Mouse (Mus musculus): ENCODE data around the gene Frmpd1. TPM values are rescaled to one million over a fixed set of nuclear protein-coding genes. Genes with fewer than 3 reads are reported as not detected.

The Frmpd1 gene
- polyA plus RNA-seq, 1 experiment: 7.9 TPM

DNA sequence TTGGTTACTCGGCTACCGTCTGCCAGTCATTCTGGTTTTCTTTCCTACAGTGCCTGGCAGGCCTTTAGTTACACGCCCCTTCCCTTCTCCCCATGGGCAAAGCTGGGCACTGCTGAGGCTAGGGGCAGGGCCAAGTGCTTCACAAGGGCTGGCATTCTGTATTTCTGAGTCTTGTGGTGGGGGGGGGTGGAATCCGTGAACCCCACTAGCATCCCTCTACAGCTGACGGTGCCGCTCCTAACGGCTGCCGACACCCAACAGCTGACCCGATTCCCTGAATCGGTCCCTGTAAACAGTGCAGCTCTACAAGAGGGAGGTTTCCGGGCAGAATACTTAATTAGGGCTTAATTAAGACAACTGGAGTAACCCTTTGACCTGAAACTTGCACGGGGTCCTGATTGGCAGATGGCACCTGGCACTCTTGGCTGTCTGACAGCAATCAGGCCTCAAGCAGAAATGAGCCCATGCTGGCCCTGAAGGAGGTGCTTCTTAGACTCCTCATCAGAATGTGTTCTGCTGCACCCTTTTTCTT, 24.2 kb downstream of the Frmpd1 start:
- no peak for TF ChIP-seq GATA1 (IDR thresholded peaks at IDR 0.05; ENCODE audit: low read length)

DNA sequence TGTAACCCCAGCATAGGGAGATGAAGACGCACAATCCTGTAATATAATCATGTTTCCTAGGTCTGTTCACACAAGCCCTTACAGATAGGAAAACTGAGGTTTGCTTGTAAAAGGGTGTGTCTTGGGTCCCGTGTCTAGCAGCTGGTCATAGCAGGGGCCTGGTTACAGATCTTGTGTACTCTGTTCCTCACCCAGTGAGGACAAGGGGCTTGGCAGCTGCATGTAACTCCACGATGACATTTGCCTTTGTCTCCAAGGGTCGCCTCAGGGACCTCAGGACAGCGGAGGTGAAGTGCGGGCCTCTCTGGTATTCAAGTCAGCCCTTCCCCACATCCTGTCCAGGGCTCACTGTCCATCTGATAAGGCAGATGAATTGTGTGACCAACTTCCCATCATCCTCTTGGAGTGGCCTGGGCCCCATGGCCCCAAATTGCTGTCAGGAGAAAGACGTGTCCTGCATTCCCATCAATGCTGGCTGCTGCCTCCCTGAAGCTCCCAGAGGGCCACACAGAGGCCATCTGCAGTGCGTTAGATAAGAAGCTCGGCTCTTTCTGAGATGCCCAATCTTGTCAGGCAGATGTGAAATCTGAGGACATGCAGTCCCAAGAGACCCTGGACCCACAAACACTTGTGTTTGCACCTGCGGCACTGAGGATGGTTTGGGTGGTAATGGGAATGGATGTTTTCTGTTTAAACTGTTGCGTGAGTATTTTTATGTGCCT, 27.8 kb downstream of the Frmpd1 start:
- no peak for TF ChIP-seq GATA1 (IDR thresholded peaks at IDR 0.05; ENCODE audit: low read length)

DNA sequence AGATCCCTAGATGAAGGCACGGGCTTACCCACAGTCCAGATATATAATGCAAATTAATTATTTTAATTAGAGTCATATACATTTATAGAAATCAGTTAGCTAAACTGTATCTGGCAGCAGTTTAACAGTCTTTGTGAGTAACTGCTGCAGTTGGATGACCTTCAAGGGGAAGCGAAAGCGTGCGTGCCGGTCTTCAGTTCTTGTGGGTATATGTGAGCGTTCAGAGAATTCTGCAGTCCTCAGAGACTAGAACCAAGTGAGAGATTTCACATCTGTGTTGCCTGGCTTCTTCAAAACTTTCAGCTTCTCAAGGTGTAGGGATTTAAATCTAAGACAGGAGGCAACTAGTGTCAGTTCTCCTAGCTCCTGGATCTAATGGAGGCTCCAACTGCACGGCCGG, 35.3 kb downstream of the Frmpd1 start:
- no peak for TF ChIP-seq GATA1 (IDR thresholded peaks at IDR 0.05; ENCODE audit: low read length)

DNA sequence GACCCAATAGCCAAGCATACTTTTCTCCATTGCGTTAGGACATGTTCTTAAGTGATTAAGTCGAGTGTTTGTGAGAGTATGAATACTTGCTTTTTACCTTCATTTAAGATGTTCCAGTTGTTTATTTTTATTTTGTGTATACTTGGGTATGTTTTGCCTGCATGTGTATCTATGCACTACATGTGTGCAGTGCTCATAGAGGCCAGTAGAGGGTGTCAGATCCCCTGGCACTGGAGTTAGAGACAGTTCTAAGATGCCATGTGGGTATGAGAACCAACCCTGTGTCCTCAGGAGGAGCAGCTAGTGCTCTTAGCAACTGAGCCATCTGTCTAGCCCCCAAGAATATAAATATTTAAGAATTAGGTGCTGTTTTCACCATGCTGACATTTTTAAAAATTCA, 37.7 kb downstream of the Frmpd1 start:
- no peak for TF ChIP-seq GATA1 (IDR thresholded peaks at IDR 0.05; ENCODE audit: low read length)

DNA sequence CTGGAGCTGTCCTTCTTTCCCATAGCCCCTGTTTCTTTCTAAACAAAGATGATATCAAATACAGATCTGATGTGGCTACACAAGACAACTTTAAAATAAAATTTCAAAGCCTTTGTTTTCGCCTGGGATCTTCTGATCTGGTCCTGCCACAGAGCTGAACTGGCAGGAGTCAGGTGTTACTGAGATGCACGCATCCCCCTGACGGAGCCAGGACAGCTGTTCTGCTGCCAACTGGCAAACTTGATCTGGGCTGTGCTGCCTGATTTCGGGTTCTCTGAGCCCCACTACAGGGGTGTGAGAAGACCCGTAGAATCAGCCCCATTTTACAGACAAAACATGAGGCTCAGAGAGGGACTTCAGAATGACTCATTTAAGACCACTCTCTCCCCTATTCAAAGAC, 45.6 kb downstream of the Frmpd1 start:
- TF ChIP-seq GATA1 (IDR thresholded peaks at IDR 0.05; ENCODE audit: low read length): no peak

DNA sequence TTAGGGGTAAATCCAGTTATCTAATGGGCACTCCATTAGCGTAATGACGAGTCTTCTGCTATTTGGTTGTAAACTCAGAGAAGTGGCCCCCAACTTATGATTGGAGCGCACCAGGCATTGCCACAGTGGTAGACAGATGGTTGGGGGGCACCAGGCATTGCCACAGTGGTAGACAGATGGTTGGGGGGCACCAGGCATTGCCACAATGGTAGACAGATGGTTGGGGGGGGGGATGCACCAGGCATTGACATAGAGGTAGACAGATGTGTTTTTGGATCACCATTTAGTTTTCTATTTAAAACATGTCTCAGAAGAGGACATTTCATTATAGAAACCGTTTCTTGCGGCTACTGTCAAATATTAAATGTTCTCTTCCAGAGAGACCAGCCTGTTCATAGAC, 53.6 kb downstream of the Frmpd1 start:
- TF ChIP-seq GATA1 (IDR thresholded peaks at IDR 0.05; ENCODE audit: low read length): no peak

DNA sequence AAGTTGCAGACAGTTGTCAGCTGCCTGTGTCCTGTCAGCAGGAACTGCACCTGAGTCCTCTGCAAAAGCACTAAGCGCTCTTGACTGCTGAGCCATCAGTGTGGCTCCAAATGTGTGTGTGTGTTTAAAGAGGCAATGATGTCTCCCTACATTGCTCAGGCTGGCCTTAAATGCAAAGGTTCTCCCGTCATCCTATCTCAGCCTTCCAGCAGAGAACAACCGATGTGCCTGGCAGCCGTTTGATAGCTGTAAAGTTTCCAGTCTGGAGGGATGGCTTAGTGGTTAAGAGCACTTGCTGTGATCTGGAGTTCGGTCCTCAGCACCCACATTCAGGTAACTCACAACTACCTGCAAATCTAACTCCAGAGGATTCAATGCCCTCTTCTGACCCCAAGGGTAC, 56.7 kb downstream of the Frmpd1 start:
- TF ChIP-seq GATA1 (IDR thresholded peaks at IDR 0.05; ENCODE audit: low read length): no peak

DNA sequence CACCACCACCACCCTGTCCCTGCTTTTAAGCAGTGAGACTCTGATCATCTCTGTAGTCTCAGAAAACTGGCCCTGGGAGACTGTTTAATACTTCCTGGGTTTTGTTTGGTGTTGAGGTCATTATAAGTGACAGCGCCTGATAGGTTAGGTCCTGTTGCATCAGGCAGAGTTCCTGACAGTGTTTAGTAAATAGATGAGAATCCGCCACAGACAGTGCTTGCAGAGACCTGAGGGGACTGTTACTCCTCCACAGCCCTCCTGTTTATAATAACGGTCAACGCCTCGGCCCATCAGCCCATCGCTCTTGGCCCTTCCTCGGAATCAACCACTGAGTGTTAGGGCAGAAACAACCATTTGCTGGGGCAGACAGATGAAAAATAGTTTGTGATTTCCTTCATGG, 57.5 kb downstream of the Frmpd1 start:
- no peak for TF ChIP-seq GATA1 (IDR thresholded peaks at IDR 0.05; ENCODE audit: low read length)

DNA sequence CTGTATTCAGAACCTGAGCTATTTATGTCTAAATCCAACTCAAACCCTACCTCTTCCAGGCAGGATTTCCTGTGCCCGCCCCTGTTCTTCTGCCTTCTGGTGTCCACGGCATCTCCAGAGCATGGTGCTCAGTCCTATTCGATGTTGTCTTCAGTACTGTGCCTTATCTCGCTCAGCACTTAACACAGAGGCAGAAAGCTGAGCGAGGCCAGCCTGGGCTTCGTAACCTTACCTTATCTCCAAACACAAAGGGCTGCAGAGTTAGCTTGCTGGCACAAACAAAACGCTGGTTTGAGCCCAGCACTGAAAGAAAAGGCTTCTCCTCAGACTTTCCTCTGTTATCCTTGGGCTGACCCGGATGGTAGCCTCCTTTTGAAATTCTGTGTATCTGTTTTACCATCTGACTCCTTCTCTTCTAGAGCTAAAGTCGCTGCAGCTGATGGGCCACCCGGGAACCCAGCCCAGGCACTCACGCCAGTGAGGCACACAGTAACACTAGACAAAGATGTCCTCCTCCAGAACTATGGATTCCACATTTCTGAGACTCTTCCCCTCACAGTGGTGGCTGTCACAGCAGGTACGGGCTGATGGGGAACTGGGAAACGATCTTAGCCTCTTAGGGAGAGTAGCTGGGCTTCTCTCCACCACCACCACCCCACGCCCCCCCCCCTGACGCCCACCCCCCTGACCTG, 58.7 kb downstream of the Frmpd1 start:
- TF ChIP-seq GATA1 (IDR thresholded peaks at IDR 0.05; ENCODE audit: low read length): peak; percentile 18

DNA sequence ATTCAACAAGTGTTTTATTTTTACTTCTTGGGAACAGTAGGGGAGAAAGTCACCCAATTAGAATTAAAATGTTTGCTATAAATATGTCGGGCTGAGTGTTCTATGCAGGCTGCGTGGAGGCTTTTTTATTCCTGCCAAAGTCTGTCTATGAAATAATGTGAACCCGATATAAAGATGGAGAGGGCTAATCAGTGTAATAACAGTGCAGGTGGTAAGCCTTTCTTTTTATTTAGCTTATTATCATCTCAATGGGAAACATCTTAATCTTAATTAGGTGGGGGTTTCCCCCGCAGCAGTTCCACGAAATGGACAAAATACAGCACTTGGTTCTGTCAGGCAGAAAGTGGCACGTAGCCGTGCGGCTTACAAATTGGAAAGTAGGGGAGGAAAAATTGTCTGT, 66.6 kb downstream of the Frmpd1 start:
- no peak for TF ChIP-seq GATA1 (IDR thresholded peaks at IDR 0.05; ENCODE audit: low read length)

DNA sequence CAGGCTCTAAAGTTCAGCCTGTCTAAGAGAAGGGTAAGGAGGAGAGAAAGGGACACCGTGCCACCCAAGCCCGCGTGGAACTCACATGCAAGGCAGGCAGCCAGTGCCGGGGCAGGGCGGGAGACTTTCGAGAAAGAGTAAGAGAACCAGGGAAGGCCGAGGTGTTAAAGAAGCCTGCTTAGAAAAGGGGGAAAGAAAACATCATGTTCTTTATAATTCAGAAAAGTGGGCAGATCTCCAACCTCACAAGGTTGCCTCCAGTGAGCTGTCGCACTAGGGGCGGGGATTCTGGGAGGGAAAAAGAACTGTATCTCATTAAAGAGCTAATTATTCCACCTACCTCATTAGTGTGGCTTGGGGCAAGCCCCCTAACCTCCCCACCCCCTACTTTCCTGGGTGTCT, 68.2 kb downstream of the Frmpd1 start:
- no peak for TF ChIP-seq GATA1 (IDR thresholded peaks at IDR 0.05; ENCODE audit: low read length)

DNA sequence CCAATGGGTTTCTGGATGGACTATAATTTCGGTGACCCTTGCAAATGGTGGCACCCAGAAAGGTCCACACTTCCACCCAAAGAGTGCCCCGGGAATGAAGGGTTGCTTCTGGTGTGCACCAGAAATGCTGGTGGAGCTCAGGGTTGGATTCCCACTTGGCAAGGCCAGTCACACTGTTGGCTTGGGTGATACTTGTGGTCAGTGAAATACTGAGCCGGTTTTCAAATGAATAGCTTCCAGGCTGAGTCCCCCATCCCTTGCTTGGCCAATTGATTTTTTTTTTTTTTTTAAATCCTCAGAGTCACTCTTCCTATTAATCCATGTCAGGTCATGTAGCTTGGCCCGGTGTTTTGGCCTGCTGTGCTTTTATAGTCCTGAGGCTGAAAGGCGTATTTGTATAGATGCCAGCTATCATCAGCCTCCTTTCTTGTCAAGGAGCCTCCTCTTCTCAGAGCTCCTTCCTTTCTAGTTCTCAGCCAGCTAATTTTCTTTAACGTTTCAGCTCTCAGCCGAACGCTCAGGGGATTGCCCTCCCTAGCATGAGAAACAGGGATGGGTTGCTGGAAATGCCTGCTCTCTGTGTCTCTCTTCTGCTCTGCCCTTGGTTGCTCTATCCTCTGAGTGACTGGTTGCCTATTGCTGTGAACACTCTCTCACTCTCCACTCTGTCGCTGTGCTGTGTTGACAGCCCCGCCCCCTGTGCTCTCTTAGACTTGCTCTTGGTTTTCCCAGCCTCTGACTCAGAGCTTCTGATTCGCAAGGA, 69.3 kb downstream of the Frmpd1 start:
- no peak for TF ChIP-seq GATA1 (IDR thresholded peaks at IDR 0.05; ENCODE audit: low read length)

DNA sequence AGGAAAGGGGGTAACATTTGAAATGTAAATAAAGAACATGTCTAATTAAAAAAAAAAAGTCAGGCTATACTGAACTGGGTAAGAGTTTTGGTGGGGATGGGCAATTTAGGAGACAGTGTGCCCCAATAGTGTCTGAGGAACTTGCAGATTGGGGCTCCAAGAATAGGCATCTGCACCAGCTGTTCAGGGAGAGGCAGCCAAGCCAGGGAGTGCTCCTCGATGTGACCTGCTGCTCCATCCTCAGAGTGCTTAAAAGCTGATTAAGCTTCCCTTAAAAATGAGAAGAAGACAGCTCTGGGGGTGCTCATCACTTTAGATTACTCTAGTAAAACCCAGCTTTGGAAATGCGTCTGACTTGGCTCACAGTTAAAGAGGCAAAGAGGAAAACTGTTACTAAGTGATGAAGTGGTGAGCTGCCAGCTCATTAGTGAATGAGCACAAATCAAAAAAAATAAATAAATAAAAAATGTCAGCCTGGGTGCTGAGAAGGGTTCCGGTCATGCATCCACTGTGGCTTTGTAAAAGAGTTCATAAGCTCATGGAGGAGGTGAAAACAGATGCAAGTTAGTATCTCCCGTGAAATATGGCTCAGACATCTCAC, 74.7 kb downstream of the Frmpd1 start:
- no peak for TF ChIP-seq GATA1 (IDR thresholded peaks at IDR 0.05; ENCODE audit: low read length)

DNA sequence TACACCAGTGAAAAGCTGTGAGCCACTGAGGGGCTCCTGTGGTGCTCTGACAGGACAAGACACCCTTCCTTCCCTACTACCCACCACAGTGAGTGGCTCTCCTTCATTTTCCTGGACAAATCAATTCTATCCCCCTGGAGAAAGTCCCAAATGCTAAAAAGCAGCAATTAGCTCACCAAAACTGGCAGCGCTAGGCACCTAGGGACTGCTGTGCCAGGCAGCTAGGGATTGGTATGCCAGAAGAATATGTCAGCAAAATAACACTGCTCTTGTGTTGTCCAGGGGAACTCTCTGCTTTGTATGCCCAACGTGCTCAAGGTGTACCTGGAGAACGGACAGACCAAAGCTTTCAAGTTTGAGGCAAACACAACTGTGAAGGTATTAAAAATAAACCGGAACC, 76.9 kb downstream of the Frmpd1 start:
- no peak for TF ChIP-seq GATA1 (IDR thresholded peaks at IDR 0.05; ENCODE audit: low read length)

DNA sequence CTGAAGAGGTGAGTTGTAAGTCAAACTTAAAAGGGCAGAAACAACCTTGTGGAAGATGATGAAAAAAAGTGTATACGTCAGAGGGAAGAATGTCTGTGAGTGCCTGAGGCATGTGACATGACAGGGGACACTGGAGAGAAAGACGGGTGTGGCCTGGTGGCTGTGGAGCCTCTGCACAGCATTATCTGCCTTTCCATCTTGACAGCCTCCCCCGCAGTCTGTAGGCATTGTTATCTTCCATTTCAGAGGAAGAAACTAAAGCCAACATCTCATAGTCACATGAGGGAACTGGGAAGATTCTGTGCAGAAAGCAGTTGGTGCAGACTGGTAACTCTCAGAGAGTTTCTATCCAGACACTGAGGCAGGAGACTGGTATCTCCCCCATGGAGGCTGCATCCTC, 83.2 kb downstream of the Frmpd1 start:
- TF ChIP-seq GATA1 (IDR thresholded peaks at IDR 0.05; ENCODE audit: low read length): peak; percentile 76

DNA sequence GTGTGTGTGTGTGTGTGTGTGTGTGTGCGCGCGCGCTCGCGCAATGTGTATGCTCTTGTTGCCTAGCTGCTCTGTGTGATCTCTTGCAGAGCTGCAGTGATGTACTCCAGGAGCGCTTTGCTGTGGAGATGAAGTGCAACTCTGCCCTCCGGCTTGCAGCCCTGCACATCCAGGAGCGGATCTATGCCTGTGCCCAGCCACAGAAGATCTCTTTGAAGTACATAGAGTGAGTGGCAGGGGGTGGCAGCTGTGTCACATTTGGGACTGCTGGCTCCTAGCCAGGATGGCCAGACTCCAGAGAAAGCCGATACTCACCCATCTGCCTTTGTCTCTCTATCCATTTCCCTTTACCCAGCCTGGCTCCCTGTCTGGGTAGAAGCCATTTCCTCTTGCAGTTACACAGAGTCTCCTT, 86.4 kb downstream of the Frmpd1 start:
- no peak for TF ChIP-seq GATA1 (IDR thresholded peaks at IDR 0.05; ENCODE audit: low read length)
